Mouse (Mus musculus): ENCODE measurements around the gene Zfp791.
A peak's percentile ranks its signal among the peaks of the same experiment; 100 is the strongest.
"Not testable (repeated sequence)": the region's sequence is repeated elsewhere in the genome, so short reads cannot be mapped to it uniquely, and the experiment has no call there.

Gene Zfp791

DNA sequence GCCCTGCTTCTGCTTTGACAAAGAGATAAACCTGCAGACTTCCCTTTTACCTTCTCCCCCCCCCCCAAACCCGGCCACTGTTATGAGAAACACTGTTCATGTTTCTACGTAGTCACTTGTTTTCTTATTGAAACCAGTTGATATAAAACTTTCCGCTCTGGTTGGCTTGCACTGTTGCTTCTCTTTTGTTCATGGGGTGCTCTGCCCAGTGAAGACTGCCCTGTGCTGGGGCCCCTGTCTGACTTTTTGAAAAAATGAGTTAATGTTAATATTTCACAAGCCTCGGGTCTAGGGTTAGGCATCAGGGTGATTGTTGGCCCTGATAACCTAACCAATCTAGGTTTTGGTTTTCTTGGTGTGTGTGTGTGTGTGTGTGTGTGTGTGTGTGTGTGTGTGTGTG lies 40.7 kb downstream of the Zfp791 start:
- DNase-seq, result not testable (repeated sequence)

- DNase-seq, result peak; percentile 37
These were observed 41.7 kb downstream of the Zfp791 start, which contains the start of gene Wdr83 for GRCm38 (mm10) chr8:85081216-85081555. Gene Wdr83 (minus strand): TSS chr8:85081306.

DNA sequence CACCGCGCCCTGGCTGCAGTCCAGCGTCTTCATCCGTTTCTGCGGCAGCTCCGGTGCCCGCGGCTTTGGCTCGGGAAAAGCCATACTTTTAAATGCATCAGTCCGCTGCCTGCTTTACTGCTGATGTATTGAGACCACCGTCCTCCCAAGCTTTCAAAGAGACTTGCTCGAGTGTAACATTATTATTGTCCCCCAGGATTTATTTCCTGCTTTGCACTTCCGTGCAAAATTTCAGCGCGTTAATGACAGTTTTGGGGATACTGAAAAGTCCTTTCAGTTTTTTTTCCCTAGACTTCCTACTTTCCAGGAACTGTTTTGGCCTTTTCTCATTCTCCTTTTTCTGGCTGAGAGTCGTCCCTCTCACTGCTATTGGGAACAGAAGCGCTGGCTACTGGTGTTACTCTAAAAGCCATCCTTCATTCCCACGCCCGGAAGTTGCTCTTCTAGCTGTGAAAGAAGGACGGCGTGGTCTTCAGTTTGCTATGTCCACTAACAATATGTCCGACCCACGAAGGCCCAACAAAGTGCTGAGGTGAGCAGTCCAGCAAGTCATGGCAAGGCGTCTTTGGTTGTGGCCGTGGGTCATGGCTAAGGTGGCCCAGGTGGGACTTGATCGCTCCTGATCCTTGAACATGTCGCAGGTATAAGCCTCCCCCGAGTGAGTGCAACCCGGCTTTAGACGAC lies 42.2 kb downstream of the Zfp791 start, which contains the start of gene Wdr83os:
Gene Wdr83os, plus strand, starts transcription at position 209 of the 684 bp plus-strand sequence.
- peak; percentile 47 for DNase-seq

DNA sequence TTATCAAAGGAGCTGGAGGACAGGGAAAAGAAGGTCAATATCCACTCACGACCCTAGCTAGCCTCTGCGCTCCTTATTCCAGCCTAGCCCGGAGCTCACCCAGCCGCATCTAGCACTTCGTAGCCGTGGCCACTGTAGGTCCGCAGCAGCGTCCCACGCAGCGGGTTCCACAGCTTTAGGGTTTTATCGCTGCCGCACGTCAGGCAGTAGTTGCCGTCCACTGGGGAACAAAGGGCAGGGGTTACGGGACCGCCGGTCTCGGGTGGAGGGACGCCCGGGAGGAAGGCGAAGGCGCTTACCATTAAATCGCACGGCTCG lies 42.7 kb downstream of the Zfp791 start:
- peak; percentile 38 for DNase-seq

DNA sequence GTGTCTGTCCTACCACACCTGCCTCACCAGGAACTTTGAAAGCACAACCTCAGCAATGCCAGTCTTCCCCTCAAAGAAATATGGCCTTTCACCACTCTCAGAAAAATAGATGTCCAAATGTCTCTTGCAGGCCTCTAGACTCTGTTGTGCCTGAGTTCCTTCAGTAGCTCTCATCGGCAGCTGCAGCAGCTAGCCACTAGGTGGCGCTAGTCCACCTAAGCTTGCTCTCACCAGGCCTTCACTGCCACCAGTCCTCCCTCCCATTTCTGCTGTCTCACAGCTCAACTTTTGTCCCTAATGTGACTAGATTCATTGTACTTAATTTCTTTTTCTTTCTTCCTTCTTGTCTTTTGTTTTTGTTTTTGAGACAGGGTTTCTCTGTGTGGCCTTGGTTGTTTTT lies 45.9 kb downstream of the Zfp791 start:
- peak; percentile 76 for DNase-seq

DNA sequence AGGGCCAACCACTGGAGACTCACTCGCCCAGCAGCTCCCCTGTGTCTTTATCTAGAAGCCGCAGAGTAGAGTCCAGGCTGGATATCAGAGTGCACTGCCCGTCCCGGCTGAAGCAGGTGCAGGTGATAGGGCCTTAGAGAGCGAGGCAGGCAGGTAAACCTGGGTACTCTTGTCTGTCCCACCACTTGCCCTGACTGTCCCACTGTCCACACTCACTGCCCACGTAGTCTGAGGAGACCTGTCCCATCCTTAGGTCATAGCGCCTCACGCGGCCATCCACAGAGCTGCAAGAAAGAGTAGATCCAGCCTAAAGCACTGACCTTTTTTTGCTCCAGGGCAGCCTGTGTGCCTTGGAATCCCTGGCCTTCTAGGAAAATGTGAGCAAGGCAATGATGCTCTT lies 46.9 kb downstream of the Zfp791 start:
- peak; percentile 42 for DNase-seq

- no peak for DNase-seq
These were observed 48.3 kb downstream of the Zfp791 start for GRCm38 (mm10) chr8:85074617-85075016.

- DNase-seq, result no peak
These were observed 48.7 kb downstream of the Zfp791 start for GRCm38 (mm10) chr8:85074167-85074566.

DNA sequence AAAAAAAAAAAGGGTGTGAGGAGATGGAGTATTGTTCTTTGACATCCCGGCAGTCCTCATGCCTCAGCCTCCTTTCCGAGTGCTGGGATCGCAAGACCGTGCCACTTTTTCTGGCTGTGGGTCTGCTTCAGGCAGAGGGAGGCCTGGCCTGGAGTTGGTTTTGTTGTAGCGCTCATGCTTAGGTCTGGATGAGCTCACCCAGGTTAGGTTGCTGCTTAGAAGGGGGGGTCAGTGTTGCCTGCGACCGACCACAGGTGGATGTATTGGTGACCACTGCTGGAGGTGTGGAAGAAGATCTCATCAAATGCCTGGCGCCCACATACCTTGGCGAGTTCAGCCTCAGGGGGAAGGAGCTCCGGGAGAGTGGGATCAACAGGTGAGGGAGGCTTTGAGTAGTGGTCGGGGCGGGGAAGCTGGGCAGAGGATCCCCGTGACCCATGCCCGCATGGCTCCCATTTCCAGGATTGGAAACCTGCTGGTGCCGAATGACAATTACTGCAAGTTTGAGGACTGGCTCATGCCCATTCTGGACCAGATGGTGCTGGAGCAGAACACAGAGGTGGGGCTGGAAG lies 49.8 kb downstream of the Zfp791 start:
- DNase-seq, result no peak

- DNase-seq, result no peak
These were observed 50.4 kb downstream of the Zfp791 start for GRCm38 (mm10) chr8:85072364-85072929.

DNA sequence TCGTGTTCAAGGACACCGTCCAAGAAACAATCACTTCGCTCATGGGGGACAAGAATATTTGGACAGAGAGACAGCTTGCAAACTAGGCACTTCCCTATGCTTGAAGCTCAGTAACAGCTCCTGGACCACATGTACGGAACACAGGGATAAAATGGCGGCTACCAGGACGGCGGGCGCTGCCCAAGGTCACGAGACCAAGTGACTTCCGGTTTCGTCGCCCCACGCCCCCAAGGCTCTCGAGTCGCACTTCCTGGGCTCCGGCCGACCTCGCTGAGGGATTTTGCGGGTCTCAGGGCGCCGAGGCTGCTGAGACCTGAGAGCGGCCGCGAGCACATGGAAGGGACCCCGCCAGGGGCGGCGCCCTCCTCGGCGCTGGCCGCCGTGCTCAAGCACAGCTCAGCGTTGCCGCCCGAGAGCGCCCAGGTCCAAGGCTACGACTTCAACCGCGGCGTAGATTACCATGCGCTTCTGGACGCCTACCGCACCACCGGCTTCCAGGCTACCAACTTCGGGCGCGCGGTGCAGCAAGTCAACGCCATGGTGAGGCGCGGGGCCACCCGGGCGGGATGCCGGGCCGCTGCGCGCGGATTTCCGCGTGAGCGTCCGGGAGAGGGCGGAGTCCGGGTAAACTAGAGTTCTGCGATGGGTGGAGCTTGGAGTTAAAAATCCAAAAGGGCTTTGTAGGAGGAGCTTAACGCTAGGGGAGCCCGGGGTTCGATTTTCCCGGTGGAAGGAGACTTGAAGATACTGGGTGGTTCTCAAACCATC lies 51.2 kb downstream of the Zfp791 start, which contains the start of gene Dhps:
Gene Dhps, plus strand, starts transcription at position 244 of the 768 bp plus-strand sequence.
- peak; percentile 90 for DNase-seq

GRCm38 (mm10) chr8:85071041-85071440 lies 51.9 kb downstream of the Zfp791 start:
- peak; percentile 58 for DNase-seq

GRCm38 (mm10) chr8:85067982-85068381 lies 54.9 kb downstream of the Zfp791 start, which contains the start of gene Gm5741:
Gene Gm5741 (minus strand): TSS chr8:85067982.
- DNase-seq, result no peak

DNA sequence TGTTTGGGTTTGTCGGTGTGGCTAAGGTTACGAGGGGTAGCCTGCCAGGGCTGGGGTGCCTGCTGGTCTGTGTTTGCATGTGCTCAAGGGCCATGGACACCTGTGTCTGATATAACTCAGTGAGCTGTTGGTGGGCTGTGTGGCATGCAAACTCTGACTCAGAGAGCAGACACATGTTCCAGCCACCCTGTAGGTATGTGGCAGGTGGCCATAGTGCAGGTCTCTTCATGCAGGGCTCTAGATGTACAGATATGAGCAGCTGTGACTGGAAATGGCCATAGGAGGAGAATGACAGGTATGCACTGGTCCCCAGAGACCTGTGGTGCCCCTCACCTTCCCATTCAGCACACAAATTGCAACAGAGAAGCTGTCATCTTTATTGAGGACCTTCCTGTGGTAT lies 55.7 kb downstream of the Zfp791 start:
- DNase-seq, result no peak

DNA sequence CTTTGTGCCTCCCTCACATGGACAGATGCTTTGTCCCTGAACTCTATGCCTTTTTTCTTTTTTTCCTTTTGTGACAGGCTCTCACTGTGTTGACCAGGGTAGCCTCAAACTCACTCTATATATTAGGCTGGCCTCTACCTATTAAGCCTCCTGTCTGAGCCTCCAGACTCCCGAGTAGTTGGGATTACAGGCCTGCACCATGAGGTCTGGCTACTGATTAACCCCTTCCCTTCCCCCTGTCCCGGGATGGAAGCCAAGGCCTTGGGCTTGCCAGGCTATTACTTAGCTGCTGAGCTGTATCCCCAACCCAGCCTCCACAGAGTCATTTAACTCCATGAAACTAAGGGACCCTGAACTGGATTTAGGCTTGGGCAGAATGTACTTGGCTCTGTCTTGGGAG lies 57.7 kb downstream of the Zfp791 start:
- peak; percentile 90 for DNase-seq

DNA sequence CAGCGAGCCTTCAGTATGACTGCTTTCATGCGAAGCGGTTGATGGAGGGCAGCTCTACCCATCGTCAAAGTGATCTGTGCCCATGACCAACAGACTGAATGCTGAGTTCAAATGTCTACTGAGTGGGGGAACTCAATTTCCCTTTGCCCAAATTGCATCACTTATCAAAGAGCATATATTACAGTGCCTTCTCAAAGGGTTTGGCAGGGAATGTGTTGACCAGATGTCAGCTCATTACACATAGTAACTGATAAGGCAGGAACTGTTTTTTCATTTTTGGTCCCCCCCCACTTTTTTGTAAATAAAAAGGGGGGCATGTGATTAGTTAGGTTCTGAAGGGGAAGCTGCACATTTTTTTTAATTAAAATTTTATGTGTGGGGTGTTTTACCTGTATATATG lies 60.3 kb downstream of the Zfp791 start:
- DNase-seq, result no peak

DNA sequence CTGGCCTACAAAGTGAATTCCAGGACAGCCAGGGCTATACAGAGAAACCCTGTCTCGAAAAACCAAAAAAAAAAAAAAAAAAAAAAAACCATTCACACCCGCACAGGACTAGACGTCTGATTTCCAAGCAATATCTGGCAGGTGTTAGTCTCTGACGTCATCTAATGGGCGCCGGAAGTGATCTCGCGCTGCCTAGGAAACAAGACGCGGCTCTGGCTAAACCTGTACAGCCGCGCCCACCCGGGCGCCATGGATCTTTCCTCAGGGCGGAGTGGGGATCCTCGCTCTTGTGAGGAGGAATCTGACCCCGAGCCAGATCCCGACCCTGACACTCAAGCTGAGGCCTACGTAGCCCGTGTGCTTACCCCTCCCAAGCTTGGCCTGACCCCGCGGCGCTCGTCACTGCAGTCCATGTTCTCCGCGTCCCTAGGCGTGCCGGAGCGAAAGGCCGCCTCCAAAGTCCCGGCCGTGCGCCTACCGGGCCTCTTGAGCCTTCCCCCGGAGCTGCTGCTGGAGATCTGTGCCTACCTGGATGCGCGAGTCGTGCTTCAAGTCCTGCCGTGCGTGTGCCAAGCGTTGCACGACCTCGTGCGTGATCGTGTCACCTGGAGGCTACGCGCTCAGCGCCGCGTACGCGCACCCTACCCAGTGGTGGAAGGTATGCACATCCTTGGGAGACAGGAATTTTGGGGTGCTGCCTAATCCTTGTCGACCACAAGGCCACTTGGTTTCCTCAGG lies 62.8 kb downstream of the Zfp791 start, which contains the start of gene Fbxw9:
Gene Fbxw9, plus strand, starts transcription at position 177 of the 738 bp plus-strand sequence.
- DNase-seq, result peak; percentile 92
